Mouse (Mus musculus) intestine, postnatal 0 days (tissue): ENCODE results near the gene Nr3c2. TPM values are rescaled to one million over a fixed set of nuclear protein-coding genes. Genes with fewer than 3 reads are reported as not detected.

Source experiments
- ATAC-seq: fragments of 200-750 bp; cut with Nextera tagmentation; 2 replicates; pipeline ENCODE4 v1.8.0; 2017; ENCODE audit warnings: mild to moderate bottlenecking, moderate TSS enrichment, moderate library complexity
- H3K27ac ChIP-seq: fragments of 300-500 bp; sonication (generic); 2 replicates; pipeline ENCODE4 v1.5.1; 2014; ENCODE audit warnings: mild to moderate bottlenecking, low read depth, low read length, moderate library complexity
- H3K27me3 ChIP-seq: fragments of 300-500 bp; sonication (generic); replicated peaks from 2 replicates; pipeline ENCODE4 v1.6.1; 2014; ENCODE audit warnings: low read length, mixed read lengths; ENCODE audit not compliant: control insufficient read depth, insufficient read depth
- H3K36me3 ChIP-seq: fragments of 300-500 bp; sonication (generic); 2 replicates; pipeline ENCODE4 v1.6.1; 2014; ENCODE audit warnings: mild to moderate bottlenecking, moderate library complexity; ENCODE audit not compliant: control insufficient read depth, insufficient read depth
- H3K4me1 ChIP-seq: fragments of 300-500 bp; sonication (generic); replicated peaks from 2 replicates; pipeline ENCODE4 v1.6.1; 2014; ENCODE audit warnings: antibody characterized with exemption, low read length, mixed read lengths; ENCODE audit not compliant: control insufficient read depth, insufficient read depth
- H3K4me2 ChIP-seq: fragments of 300-500 bp; sonication (generic); replicated peaks from 2 replicates; pipeline ENCODE4 v1.6.1; 2014; ENCODE audit warnings: low read depth, mild to moderate bottlenecking, moderate library complexity
- H3K4me3 ChIP-seq: fragments of 300-500 bp; sonication (generic); 2 replicates; pipeline ENCODE4 v1.5.1; 2014; ENCODE audit warnings: low read depth, low read length
- H3K9ac ChIP-seq: fragments of 300-500 bp; sonication (generic); 2 replicates; pipeline ENCODE4 v1.6.1; 2014; ENCODE audit warnings: mild to moderate bottlenecking, low read depth, low read length
- H3K9me3 ChIP-seq: fragments of 300-500 bp; sonication (generic); 2 replicates; pipeline ENCODE4 v1.6.1; 2016; ENCODE audit warnings: mixed run types; ENCODE audit not compliant: control insufficient read depth
- CTCF ChIP-seq: sonication (generic); IDR thresholded peaks from 2 replicates; pipeline ENCODE4 v1.5.1; 2016; ENCODE audit warnings: low read depth, mild to moderate bottlenecking, control low read depth, antibody characterized with exemption, moderate library complexity
- WGBS: fragments of 180-500 bp; shearing (Covaris S2); extraction: QIAGEN DNeasy Blood & Tissue Kit; methylation state at CpG from one replicate; pipeline ENCODE4 v1.1.7; 2014; 5-methylcytosine and 5-hydroxymethylcytosine counted together
- polyA plus RNA-seq: library from polyadenylated mRNA; unstranded; fragments of >200 nt; fragmentation: Nextera tagmentation; extraction: Ambion mirVana; gene quantifications from 2 replicates; pipeline ENCODE4 v1.2.1, GENCODE M21; 2015

The Nr3c2 gene
- polyA plus RNA-seq, 1 experiment from 2014 or later: 7.4 TPM

DNA sequence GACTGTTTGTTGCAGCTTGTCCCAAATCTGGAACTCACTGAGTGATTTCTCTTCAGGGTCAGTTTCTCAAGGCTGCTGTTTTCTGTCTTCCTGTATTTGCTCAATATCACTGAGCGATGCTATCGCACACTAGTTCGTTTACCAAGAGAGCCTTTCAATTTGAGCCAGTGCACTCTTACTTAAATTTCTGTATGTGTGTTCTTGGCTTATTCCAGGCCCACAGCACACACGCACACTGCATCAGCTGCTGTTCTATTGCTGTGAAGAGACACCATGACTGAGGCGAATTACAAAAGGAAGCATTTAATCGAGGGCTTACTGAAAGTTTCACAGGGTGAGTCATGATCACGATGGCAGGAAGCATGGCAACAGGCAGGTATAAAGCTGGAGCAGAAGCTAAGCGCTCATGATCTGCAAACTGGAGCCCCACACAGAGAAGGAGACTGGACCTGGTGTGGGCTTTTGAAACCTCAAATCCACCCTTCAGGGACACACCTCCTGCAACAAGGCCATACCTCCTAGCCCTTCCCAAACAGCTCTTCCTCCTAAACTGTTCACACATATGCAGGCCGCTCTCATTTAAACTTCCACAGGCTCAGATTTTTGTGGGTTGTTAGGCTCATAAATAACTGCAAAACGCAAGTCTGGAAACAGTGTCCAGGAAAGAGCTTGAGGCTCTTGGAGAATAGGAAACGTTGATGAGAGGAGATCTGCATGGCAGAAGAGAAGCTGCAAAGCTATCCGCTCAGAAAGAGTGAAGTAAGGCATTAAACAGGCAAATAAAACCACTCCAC lies 363.2 kb downstream of the Nr3c2 start:
- Histone ChIP-seq H3K27me3 (no peaks in the 10 kb centered on the region), H3K36me3 (peaks cover 20% of the 10 kb centered on the region), H3K4me3 (no peak overlapping the region), H3K27ac (no peak overlapping the region), H3K4me2 (no peak overlapping the region), H3K9me3 (no peaks in the 10 kb centered on the region), H3K9ac (no peak overlapping the region), H3K4me1 (no peaks in the 10 kb centered on the region)
- no peak for TF ChIP-seq CTCF
- no peak for ATAC-seq
- 74% methylated on average over 12 of the region's 12 CpGs for WGBS

DNA sequence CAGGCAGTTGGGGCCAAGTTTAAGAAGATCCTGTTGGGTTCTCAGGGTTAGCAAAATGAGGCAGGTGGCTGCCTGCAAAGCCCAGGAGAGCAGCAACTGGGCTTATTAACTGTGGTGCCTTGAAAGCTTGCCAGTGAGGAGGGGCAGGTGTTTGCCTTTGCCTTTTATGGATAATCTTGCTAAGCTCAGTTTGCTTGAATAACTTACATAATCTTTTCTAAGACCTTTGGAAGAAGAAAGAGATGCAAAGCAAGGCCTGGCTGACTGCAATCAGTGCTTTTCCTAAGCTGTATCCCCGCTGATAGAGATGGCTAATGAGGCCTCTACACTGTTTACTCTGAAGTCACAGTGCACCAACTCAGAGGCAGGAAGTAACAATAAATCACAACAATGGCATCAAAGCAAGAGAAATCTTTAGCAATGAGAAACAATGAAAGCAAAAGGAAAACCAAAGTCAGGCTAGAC lies 368.7 kb downstream of the Nr3c2 start:
- no peak for ATAC-seq
- H3K4me3 ChIP-seq: no peak overlapping the region
- 42% methylated on average over 1 of the region's 1 CpGs for WGBS
- no peaks in the 10 kb centered on the region for H3K27me3 ChIP-seq
- H3K27ac ChIP-seq: no peak overlapping the region
- no peak overlapping the region for H3K9ac ChIP-seq
- no peak overlapping the region for H3K4me2 ChIP-seq
- no peaks in the 10 kb centered on the region for H3K4me1 ChIP-seq
- peaks cover 24% of the 10 kb centered on the region; the same call in 1 of the 2 replicates for H3K36me3 ChIP-seq
- peaks cover 3% of the 10 kb centered on the region; the same call in 1 of the 2 replicates for H3K9me3 ChIP-seq
- no peak for TF ChIP-seq CTCF

DNA sequence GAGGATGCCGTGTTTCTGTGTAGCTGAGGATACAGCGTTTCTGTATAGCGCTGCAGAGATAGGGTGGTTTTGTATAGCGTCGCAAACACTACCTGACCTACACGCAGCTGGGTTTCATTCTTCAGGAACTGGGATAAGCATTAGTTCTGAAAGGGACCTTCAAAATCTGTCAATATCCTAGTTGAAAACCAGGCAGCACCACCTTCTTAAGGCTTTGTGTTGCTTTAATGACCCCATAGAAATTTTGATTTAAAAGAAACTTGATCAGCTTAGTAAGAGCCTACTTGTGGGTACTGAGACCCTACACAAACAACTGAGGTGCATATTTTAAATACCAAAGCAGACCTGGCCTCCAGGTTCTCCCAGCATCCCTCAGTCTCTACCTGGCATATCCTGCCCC lies 372.9 kb downstream of the Nr3c2 start:
- 91% methylated on average over 6 of the region's 6 CpGs for WGBS
- no peak for TF ChIP-seq CTCF

DNA sequence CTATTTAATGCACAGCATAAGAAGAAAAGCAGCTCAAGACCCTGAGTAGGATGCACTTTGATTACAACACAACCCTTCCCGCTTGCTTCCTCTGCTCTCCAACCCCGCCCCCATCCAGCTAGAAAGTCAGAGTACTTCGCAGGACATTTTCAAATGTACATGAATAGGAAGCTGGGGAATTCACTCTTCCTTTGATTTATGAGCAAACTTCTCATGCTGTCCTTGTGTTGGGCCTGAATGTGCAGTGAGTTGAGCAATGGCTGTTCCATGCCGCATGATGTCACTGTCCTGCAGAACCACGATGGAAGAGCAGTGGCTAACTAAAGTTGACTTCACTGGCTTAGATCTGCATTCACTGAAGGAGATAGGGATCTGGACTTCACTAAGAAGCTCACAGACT lies 376.3 kb downstream of the Nr3c2 start:
- Histone ChIP-seq H3K4me2 (no peak overlapping the region), H3K9ac (no peak overlapping the region), H3K4me3 (no peak overlapping the region), H3K9me3 (no peaks in the 10 kb centered on the region), H3K36me3 (peaks cover 26% of the 10 kb centered on the region; the same call in 1 of the 2 replicates), H3K27ac (no peak overlapping the region), H3K27me3 (no peaks in the 10 kb centered on the region), H3K4me1 (no peaks in the 10 kb centered on the region)
- no peak for ATAC-seq
- no peak for TF ChIP-seq CTCF
- WGBS: 78% methylated on average over 5 of the region's 5 CpGs

More for the DNA sequence above, 372.9 kb downstream of the Nr3c2 start:
- Histone ChIP-seq H3K4me2 (no peak overlapping the region), H3K4me3 (no peak overlapping the region), H3K9me3 (peaks cover 3% of the 10 kb centered on the region; the same call in 1 of the 2 replicates), H3K27ac (no peak overlapping the region), H3K4me1 (no peaks in the 10 kb centered on the region), H3K9ac (no peak overlapping the region), H3K36me3 (peaks cover 31% of the 10 kb centered on the region; the same call in 1 of the 2 replicates), H3K27me3 (no peaks in the 10 kb centered on the region)
- ATAC-seq: no peak

DNA sequence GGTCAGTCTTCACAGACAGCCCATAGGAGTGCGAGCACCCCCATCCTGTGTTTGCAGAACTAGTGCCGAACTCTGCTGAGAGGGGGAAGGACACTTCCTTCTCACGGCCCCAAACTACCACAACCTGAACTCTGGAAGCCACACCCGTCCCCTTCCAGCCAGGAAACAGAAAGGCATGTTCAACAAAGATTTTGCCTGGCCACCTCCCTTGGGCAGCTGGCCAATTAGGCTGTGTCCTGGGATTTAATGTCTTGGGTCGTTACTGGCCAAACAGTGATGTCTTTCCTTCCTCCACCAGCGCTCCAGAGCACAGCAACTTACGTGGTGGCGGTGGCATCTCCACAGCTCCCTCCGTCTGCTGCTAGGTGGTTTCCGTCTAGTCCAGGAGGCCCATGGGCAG lies 377.6 kb downstream of the Nr3c2 start:
- 76% methylated on average over 10 of the region's 10 CpGs for WGBS
- Histone ChIP-seq H3K36me3 (peaks cover 15% of the 10 kb centered on the region; the same call in 1 of the 2 replicates), H3K4me2 (no peak overlapping the region), H3K9ac (no peak overlapping the region), H3K4me3 (no peak overlapping the region), H3K27ac (no peak overlapping the region), H3K4me1 (no peaks in the 10 kb centered on the region), H3K27me3 (no peaks in the 10 kb centered on the region), H3K9me3 (no peaks in the 10 kb centered on the region)
- no peak for ATAC-seq
- no peak for TF ChIP-seq CTCF

DNA sequence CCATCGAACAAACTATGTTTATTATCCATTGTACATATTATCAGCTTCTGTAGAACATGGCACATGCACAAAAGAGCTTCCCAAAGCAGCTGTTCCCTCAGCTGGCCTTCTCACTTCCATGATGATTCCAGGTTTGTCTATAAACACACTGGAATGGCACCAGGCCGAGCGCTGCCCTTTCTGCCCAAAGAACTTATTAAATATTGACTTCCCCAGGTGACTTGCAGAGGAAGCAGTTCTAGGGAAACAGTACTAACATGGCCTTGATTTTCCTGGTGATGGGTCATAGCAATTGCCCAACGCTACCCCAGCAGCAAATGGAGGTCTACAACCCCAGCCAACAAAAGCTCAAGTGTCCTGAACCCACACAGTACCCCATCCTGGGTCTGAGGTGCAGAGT lies 379.0 kb downstream of the Nr3c2 start:
- Histone ChIP-seq H3K27ac (no peak overlapping the region), H3K36me3 (peaks cover 12% of the 10 kb centered on the region; the same call in 1 of the 2 replicates), H3K9me3 (no peaks in the 10 kb centered on the region), H3K4me2 (no peak overlapping the region), H3K4me3 (no peak overlapping the region), H3K9ac (no peak overlapping the region), H3K27me3 (no peaks in the 10 kb centered on the region), H3K4me1 (no peaks in the 10 kb centered on the region)
- no peak for TF ChIP-seq CTCF
- ATAC-seq: no peak
- WGBS: 91% methylated on average over 4 of the region's 4 CpGs
